Mouse (Mus musculus) hindbrain, embryonic 14.5 days (tissue): ENCODE data around the gene Hoxb3. TPM values are rescaled to one million over a fixed set of nuclear protein-coding genes. Genes with fewer than 3 reads are reported as not detected.

ENCODE experiments used
- ATAC-seq: fragments of 200-750 bp; cut with Nextera tagmentation; 2 replicates; pipeline ENCODE4 v1.8.0; 2017; ENCODE audit warnings: moderate number of reproducible peaks, mild to moderate bottlenecking, moderate TSS enrichment, moderate library complexity; ENCODE audit not compliant: low FRiP score
- DNase-seq: peaks from one replicate; pipeline ENCODE4 v3.0.0-alpha.2; 2015; ENCODE audit warnings: low spot score
- H3K27ac ChIP-seq: fragments of 300-500 bp; sonication (generic); 2 replicates; pipeline ENCODE4 v1.5.1; 2014; ENCODE audit warnings: mild to moderate bottlenecking, moderate library complexity
- H3K27me3 ChIP-seq: fragments of 300-500 bp; sonication (generic); 2 replicates; pipeline ENCODE4 v1.6.1; 2014; ENCODE audit warnings: mild to moderate bottlenecking, low read length, mixed read lengths; ENCODE audit not compliant: control insufficient read depth, insufficient read depth
- H3K36me3 ChIP-seq: fragments of 300-500 bp; sonication (generic); replicated peaks from 2 replicates; pipeline ENCODE4 v1.6.1; 2014; ENCODE audit not compliant: control insufficient read depth, insufficient read depth
- H3K4me1 ChIP-seq: fragments of 300-500 bp; sonication (generic); replicated peaks from 2 replicates; pipeline ENCODE4 v1.6.1; 2014; ENCODE audit warnings: antibody characterized with exemption, low read length, mixed read lengths; ENCODE audit not compliant: control insufficient read depth, insufficient read depth
- H3K4me2 ChIP-seq: fragments of 300-500 bp; sonication (generic); replicated peaks from 2 replicates; pipeline ENCODE4 v1.6.1; 2014; ENCODE audit warnings: mild to moderate bottlenecking, moderate library complexity
- H3K4me3 ChIP-seq: fragments of 300-500 bp; sonication (generic); replicated peaks from 2 replicates; pipeline ENCODE4 v1.5.1; 2014; ENCODE audit warnings: mild to moderate bottlenecking, low read length
- H3K9ac ChIP-seq: fragments of 300-500 bp; sonication (generic); 2 replicates; pipeline ENCODE4 v1.6.1; 2014
- H3K9me3 ChIP-seq: fragments of 300-500 bp; sonication (generic); 2 replicates; pipeline ENCODE4 v1.6.1; 2016; ENCODE audit warnings: low read length; ENCODE audit not compliant: control insufficient read depth
- WGBS: fragments of 180-500 bp; shearing (Covaris S2); extraction: QIAGEN DNeasy Blood & Tissue Kit; methylation state at CpG from one replicate; pipeline ENCODE4 v1.1.7; 2014; 5-methylcytosine and 5-hydroxymethylcytosine counted together
- polyA plus RNA-seq: library from polyadenylated mRNA; unstranded; fragments of >200 nt; fragmentation: Nextera tagmentation; extraction: Ambion mirVana; gene quantifications from 2 replicates; pipeline ENCODE4 v1.2.1, GENCODE M21; 2014

Gene Hoxb3
- polyA plus RNA-seq, 1 experiment from 2014 or later = 17.2 TPM

DNA sequence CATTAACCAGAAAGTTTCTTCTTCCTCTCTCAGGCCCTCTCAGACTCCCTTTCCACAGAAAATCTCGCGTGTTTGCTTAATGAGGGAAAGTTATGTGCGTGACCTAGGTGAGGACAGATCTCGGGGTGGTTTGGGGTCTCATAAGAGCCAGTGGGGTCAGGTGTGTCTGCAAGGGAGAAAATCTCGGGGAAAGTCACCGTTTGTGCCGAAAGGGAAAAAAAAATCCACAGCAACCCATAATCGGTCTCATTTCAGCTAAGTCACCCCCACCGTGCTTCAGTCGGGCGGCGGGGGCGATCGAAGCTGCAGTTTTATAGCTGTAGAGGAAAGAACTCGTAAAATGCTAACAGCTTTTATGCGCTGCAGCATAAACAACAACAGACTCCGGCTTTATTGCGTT is 41.7 kb upstream of the Hoxb3 start:
- ATAC-seq = no peak
- no peak for DNase-seq
- Histone ChIP-seq H3K36me3 (no peaks in the 10 kb centered on the region), H3K27me3 (peaks cover 89% of the 10 kb centered on the region), H3K27ac (peak overlapping the region; percentile 63), H3K4me2 (peak overlapping the region; percentile 37), H3K9me3 (no peaks in the 10 kb centered on the region), H3K4me3 (peak overlapping the region; percentile 39; the same call in 1 of the 2 replicates), H3K9ac (0 out of 2 replicates have a peak overlapping the region, but pooled peaks have one; percentile 10), H3K4me1 (no peaks in the 10 kb centered on the region)
- 6% methylated on average over 18 of the region's 18 CpGs for WGBS

DNA sequence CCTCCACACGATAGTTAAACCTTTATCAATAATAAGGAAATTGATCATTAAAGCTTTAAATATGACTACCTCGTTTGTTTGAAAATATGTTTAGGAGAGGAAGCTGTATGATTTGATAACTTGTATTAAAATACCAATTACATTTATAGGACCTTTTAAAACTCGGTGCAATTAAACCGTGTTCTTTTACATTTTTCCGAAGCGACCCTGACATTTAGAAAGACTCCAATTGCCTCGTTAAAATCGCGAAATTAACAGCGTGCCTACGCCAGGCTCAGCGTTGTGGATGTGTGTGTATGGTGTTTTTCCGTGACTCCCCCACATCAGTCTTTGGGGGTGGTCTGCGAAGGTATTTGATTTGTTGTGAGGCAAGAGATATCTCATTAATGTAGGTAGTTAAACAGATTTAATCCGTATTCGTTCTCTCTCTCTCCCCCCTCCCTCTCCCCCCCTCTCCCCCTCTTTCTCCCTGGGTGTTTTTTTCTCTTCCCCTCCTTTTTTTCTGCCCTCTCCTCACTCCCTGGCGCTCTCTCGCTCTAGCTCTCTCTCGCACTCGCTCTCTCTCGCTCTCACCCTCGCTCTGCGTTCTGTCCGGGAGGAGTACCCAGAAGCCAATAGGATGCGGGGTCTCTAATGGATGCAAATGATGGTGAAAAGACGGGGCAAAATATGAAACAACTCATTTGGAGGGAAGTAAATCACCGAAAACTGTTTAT is 41.1 kb upstream of the Hoxb3 start, which contains the start of gene Hoxb8:
Hoxb8 (plus strand) TSS at position 51 of the 716 bp plus-strand sequence.
- 1% methylated on average over 27 of the region's 27 CpGs for WGBS
- peaks cover 89% of the 10 kb centered on the region for H3K27me3 ChIP-seq
- H3K9ac ChIP-seq = peak within 1 kb of the TSS; percentile 63; the same call in 1 of the 2 replicates
- H3K9me3 ChIP-seq = no peaks in the 10 kb centered on the region
- H3K4me3 ChIP-seq = peak within 1 kb of the TSS; percentile 39
- peak within 1 kb of the TSS; percentile 69 for H3K27ac ChIP-seq
- no peaks in the 10 kb centered on the region for H3K4me1 ChIP-seq
- H3K36me3 ChIP-seq = no peaks in the 10 kb centered on the region
- peak within 1 kb of the TSS; percentile 46 for H3K4me2 ChIP-seq
- no peak for ATAC-seq
- DNase-seq = no peak

DNA sequence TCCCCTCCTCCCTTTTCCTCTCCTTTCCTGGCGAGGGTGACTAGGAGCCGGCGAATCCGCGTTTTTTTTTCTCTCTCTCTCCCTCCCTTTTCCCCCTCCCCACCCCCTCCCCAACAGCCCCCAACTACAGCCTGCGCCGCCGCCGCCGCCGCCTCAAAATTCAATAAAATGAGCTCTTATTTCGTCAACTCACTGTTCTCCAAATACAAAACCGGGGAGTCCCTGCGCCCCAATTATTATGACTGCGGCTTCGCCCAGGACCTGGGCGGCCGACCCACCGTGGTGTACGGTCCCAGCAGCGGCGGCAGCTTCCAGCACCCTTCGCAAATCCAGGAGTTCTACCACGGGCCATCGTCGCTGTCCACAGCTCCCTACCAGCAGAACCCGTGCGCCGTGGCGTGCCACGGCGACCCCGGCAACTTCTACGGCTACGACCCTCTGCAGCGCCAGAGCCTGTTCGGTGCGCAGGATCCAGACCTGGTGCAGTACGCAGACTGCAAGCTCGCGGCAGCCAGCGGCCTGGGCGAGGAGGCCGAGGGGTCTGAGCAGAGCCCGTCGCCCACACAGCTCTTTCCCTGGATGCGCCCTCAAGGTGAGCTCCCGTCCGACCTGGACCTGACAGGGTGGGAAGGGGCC is 40.2 kb upstream of the Hoxb3 start:
- WGBS = under 1% methylated on average over 49 of the region's 49 CpGs
- Histone ChIP-seq H3K9me3 (no peaks in the 10 kb centered on the region), H3K27me3 (peaks cover 89% of the 10 kb centered on the region), H3K9ac (peak overlapping the region; percentile 63), H3K27ac (peak overlapping the region; percentile 69), H3K4me3 (peak overlapping the region; percentile 39), H3K4me1 (no peaks in the 10 kb centered on the region), H3K4me2 (peak overlapping the region; percentile 46; the same call in 1 of the 2 replicates), H3K36me3 (no peaks in the 10 kb centered on the region)
- DNase-seq (no peak), ATAC-seq (no peak)

DNA sequence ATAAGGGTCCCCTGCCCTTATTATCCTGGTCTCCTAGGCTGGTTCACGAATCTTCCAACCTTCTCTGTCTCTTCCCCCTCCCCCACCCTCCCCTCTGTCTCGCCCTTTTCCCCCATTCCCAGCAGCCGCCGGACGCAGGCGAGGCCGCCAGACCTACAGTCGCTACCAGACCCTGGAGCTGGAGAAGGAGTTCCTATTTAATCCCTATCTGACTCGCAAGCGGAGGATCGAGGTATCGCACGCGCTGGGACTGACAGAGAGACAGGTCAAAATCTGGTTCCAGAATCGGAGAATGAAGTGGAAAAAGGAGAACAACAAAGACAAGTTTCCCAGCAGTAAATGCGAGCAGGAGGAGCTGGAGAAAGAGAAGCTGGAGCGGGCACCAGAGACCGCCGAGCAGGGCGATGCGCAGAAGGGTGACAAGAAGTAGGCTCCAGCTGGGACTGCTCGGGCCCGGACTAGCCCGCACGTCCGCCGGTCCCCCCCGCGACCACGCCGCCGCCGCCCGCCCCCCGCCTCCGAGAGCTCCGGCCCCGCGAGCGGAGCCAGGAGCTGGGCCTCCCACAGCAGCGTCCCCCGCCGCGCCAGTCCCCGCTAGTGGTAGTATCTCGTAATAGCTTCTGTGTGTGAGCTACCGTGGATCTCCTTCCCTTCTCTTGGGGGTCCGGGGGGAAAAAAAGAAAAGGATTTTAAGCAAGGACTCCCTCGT is 38.9 kb upstream of the Hoxb3 start:
- Histone ChIP-seq H3K27ac (peak overlapping the region; percentile 69), H3K4me2 (peak overlapping the region; percentile 46), H3K9me3 (no peaks in the 10 kb centered on the region), H3K4me1 (no peaks in the 10 kb centered on the region), H3K4me3 (peak overlapping the region; percentile 39), H3K36me3 (no peaks in the 10 kb centered on the region), H3K9ac (peak overlapping the region; percentile 63), H3K27me3 (peaks cover 89% of the 10 kb centered on the region)
- no peak for DNase-seq
- ATAC-seq = no peak
- WGBS = under 1% methylated on average over 42 of the region's 49 CpGs

DNA sequence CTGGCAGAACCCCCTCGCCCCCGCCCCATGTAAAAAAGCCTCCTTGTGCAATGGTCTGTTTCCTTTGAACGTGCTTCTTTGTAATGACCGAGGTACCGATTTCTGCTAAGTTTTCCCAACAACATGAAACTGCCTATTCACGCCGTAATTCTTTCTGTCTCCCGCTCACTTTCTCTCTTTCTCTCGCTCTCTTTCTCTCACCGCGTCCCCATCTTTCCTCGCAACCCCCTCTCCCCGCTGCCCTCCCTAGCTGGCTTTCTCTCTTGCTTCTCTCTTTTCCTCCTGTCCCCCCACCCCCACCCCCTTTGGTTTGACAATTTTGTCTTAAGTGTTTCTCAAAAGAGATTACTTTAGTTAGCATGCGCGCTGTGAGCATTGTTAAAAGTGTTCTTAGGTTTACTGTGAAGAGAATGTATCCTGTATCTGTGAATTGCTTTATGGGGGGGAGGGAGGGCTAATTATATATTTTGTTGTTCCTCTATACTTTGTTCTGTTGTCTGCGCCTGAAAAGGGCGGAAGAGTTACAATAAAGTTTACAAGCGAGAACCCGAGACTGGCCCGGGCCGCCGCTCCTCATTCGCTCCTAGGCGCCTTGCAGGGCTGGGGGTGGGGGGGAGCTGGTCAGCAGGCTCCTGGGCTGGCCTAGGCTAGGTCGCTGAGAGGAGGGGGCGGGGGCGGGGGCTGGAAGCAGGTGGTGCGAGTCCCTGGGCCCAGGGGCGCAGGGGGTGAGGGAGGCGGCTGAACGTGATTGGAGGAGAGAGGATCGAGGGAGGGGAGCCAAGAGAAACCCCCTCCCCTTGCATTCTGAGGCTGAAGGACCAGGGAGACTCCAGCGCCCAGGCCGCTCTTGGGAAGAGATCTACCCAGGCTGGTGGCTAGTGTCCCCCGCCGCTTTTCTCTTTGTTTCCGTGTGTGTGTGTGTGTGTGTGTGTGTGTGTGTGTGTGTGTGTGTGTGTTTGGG is 38.1 kb upstream of the Hoxb3 start:
- peak overlapping the region; percentile 46 for H3K4me2 ChIP-seq
- H3K9me3 ChIP-seq = no peaks in the 10 kb centered on the region
- H3K4me3 ChIP-seq = peak overlapping the region; percentile 39
- H3K4me1 ChIP-seq = no peaks in the 10 kb centered on the region
- WGBS = 2% methylated on average over 32 of the region's 37 CpGs
- H3K36me3 ChIP-seq = no peaks in the 10 kb centered on the region
- 0 out of 2 replicates have a peak, but pooled peaks have one; percentile 59 for ATAC-seq
- DNase-seq = no peak
- peaks cover 89% of the 10 kb centered on the region for H3K27me3 ChIP-seq
- H3K27ac ChIP-seq = peak overlapping the region; percentile 69
- H3K9ac ChIP-seq = peak overlapping the region; percentile 63

DNA sequence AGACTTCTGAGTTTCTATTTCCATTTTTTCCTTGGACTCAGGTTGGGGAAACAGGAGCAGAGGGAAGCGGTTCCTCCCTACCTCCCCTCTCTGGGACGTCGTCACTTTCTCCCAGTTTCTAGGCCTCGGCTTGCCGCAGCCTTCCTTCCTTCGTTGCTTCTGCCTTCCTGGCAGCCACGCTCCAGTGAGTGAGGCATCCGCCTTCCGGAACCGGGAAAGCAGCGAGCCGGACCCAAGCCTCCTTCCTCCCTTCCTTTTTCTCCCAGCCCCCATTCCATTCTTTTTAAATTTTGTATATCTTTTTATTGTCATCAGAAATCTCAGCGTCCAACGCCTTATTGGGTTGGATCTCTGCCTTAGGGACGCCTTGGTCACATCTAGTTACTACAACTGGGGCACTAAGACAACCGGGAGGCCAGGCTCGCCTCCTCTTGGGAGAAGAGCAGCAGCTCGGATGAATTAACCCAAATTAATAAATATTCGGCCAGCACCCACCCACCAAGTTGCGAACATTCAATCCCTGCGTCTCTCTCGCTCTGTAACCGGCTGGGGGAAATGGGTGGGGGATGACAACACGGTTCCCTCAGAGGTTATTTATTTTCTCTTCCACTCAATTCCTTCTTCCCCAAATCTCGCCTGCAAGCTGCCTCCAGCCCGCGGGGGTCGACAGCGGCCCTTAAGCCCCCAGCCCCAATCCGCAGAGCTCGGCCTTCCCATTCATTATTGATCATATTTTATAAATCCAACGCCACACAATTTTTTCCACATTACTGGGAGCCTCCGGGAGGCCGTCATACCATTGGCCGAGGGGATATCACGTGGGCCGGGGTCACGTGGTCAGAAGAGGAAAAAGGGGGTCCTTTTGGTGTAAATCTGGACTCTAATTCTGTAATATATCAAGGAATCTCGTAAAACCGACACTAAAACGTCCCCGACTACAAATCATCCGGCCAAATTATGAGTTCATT is 37.1 kb upstream of the Hoxb3 start, which contains the start of gene Hoxb7:
Hoxb7 (plus strand) TSS at position 853 of the 968 bp plus-strand sequence.
- whole genome bisulfite sequencing = 2% methylated on average over 43 of the region's 43 CpGs
- no peaks in the 10 kb centered on the region for H3K36me3 ChIP-seq
- H3K4me3 ChIP-seq = peak within 1 kb of the TSS; percentile 39
- peak within 1 kb of the TSS; percentile 63 for H3K9ac ChIP-seq
- DNase-seq = no peak
- H3K4me1 ChIP-seq = no peaks in the 10 kb centered on the region
- peaks cover 89% of the 10 kb centered on the region for H3K27me3 ChIP-seq
- H3K4me2 ChIP-seq = peak within 1 kb of the TSS; percentile 46
- H3K27ac ChIP-seq = peak within 1 kb of the TSS; percentile 69
- ATAC-seq = no peak
- H3K9me3 ChIP-seq = no peaks in the 10 kb centered on the region

DNA sequence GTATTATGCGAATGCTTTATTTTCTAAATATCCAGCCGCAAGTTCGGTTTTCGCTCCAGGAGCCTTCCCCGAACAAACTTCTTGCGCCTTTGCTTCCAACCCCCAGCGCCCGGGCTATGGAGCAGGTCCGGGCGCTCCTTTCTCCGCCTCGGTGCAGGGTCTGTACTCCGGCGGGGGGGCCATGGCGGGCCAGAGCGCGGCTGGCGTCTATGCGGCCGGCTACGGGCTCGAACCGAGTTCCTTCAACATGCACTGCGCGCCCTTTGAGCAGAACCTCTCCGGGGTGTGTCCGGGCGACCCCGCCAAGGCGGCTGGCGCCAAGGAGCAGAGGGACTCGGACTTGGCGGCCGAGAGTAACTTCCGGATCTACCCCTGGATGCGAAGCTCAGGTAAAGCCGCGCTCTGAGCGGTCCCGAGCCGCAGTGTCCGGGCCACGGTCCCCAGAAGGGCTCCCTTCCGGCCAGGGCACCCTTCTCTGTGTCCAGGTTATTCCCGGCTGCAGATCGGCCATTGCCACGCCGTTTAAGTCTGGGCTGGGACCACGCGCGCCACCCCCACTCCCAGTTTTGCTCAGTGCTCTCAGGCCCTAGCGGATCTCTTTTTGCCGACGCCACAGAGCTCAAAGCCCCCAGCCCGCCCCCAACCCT is 36.3 kb upstream of the Hoxb3 start:
- WGBS = 1% methylated on average over 55 of the region's 55 CpGs
- Histone ChIP-seq H3K27ac (peak overlapping the region; percentile 69), H3K9me3 (no peaks in the 10 kb centered on the region), H3K27me3 (peaks cover 90% of the 10 kb centered on the region), H3K4me3 (peak overlapping the region; percentile 39), H3K36me3 (no peaks in the 10 kb centered on the region), H3K4me2 (peak overlapping the region; percentile 46), H3K9ac (peak overlapping the region; percentile 63), H3K4me1 (no peaks in the 10 kb centered on the region)
- ATAC-seq = no peak
- no peak for DNase-seq
